Mouse (Mus musculus): ENCODE measurements around the gene Dnajb9. TPM values are rescaled to one million over a fixed set of nuclear protein-coding genes. Genes with fewer than 3 reads are reported as not detected.

The Dnajb9 gene
- polyA plus RNA-seq, 1 experiment from 2014 or later = 30.5 TPM

- H3K9me3 ChIP-seq (replicated peaks; ENCODE audit: control insufficient read depth, low read length) = no peaks in the 10 kb centered on the region
- DNase-seq (ENCODE audit: low spot score) = peak; percentile 5
- H3K4me3 ChIP-seq (ENCODE audit: low read depth, low read length) = no peak overlapping the region
- no peak overlapping the region for H3K9ac ChIP-seq (replicated peaks; ENCODE audit: low read length)
- H3K4me2 ChIP-seq (ENCODE audit: low read depth, low read length) = no peak overlapping the region
- WGBS = 54% methylated on average over 10 of the region's 10 CpGs
- H3K4me1 ChIP-seq (ENCODE audit: control insufficient read depth, insufficient read depth, low read length) = no peaks in the 10 kb centered on the region
- ATAC-seq (replicated peaks; ENCODE audit: insufficient number of reproducible peaks, low FRiP score, low TSS enrichment, low read depth) = no peak
- H3K27ac ChIP-seq (replicated peaks; ENCODE audit: low read depth, low read length) = no peak overlapping the region
- no peaks in the 10 kb centered on the region for H3K27me3 ChIP-seq (ENCODE audit: control insufficient read depth, insufficient read depth, low read length)
- H3K36me3 ChIP-seq (replicated peaks; ENCODE audit: control insufficient read depth, insufficient read depth, low read depth, low read length) = no peaks in the 10 kb centered on the region
Measured at GRCm38 (mm10) chr12:44176331-44177037, 33.6 kb downstream of the Dnajb9 start.

GRCm38 (mm10) chr12:44166949-44167348 is 43.2 kb downstream of the Dnajb9 start:
- H3K27ac ChIP-seq (replicated peaks; ENCODE audit: low read depth, low read length) = no peak overlapping the region
- H3K9me3 ChIP-seq (replicated peaks; ENCODE audit: control insufficient read depth, low read length) = no peaks in the 10 kb centered on the region
- H3K9ac ChIP-seq (replicated peaks; ENCODE audit: low read length) = no peak overlapping the region
- H3K4me1 ChIP-seq (ENCODE audit: control insufficient read depth, insufficient read depth, low read length) = no peaks in the 10 kb centered on the region
- no peaks in the 10 kb centered on the region for H3K36me3 ChIP-seq (replicated peaks; ENCODE audit: control insufficient read depth, insufficient read depth, low read depth, low read length)
- peak; percentile 88 for DNase-seq (ENCODE audit: low spot score)
- no peak for ATAC-seq (replicated peaks; ENCODE audit: insufficient number of reproducible peaks, low FRiP score, low TSS enrichment, low read depth)
- H3K4me3 ChIP-seq (ENCODE audit: low read depth, low read length) = no peak overlapping the region
- H3K27me3 ChIP-seq (ENCODE audit: control insufficient read depth, insufficient read depth, low read length) = no peaks in the 10 kb centered on the region
- H3K4me2 ChIP-seq (ENCODE audit: low read depth, low read length) = no peak overlapping the region

GRCm38 (mm10) chr12:44159349-44159748 is 50.8 kb downstream of the Dnajb9 start:
- Histone ChIP-seq H3K27ac (replicated peaks; ENCODE audit: low read depth, low read length) (no peak overlapping the region), H3K4me2 (ENCODE audit: low read depth, low read length) (no peak overlapping the region), H3K4me1 (ENCODE audit: control insufficient read depth, insufficient read depth, low read length) (no peaks in the 10 kb centered on the region), H3K36me3 (replicated peaks; ENCODE audit: control insufficient read depth, insufficient read depth, low read depth, low read length) (no peaks in the 10 kb centered on the region), H3K9me3 (replicated peaks; ENCODE audit: control insufficient read depth, low read length) (no peaks in the 10 kb centered on the region), H3K4me3 (ENCODE audit: low read depth, low read length) (no peak overlapping the region), H3K9ac (replicated peaks; ENCODE audit: low read length) (no peak overlapping the region), H3K27me3 (ENCODE audit: control insufficient read depth, insufficient read depth, low read length) (no peaks in the 10 kb centered on the region)
- ATAC-seq (replicated peaks; ENCODE audit: insufficient number of reproducible peaks, low FRiP score, low TSS enrichment, low read depth) (no peak), DNase-seq (ENCODE audit: low spot score) (no peak)
- WGBS = 72% methylated on average over 1 of the region's 1 CpGs

Small RNA genes within 50 kb of the gene (microRNA-seq; reads per million reads assigned to microRNA genes)
- gene Mir5627 (ENCODE audit: borderline number of aligned reads) = not detected

Other genes starting within 250 kb of the Dnajb9 start
- 70.2 and 72.6 TPM in 2 replicates for gene Pnpla8, start 11.0 kb upstream of the Dnajb9 start, polyA plus RNA-seq (2014; fragmentation: Nextera tagmentation; extraction: Ambion mirVana)
- gene Nrcam, start 118.6 kb upstream of the Dnajb9 start, polyA plus RNA-seq (2014; fragmentation: Nextera tagmentation; extraction: Ambion mirVana) = 21.3 and 22.3 TPM in 2 replicates